Mouse (Mus musculus) heart, adult 2 months (tissue): ENCODE measurements around the gene Cks1b. TPM values are rescaled to one million over a fixed set of nuclear protein-coding genes. Genes with fewer than 3 reads are reported as not detected.

Experiments used
- DNase-seq, 2 experiments: peaks; one replicate each; pipeline ENCODE4 v3.0.0; 2021
- H3K27ac ChIP-seq: fragments of 200-600 bp; 2 replicates; pipeline ENCODE4 v1.8.1; 2022
- H3K27me3 ChIP-seq: fragments of 200-500 bp; 2 replicates; pipeline ENCODE4 v1.6.1; 2012; ENCODE audit warnings: mild to moderate bottlenecking, low read length, inconsistent platforms, mixed read lengths; ENCODE audit not compliant: control insufficient read depth, insufficient read depth
- H3K36me3 ChIP-seq: fragments of 200-500 bp; 2 replicates; pipeline ENCODE4 v1.6.1; 2012; ENCODE audit warnings: low read length, inconsistent platforms; ENCODE audit not compliant: control insufficient read depth, insufficient read depth
- H3K4me1 ChIP-seq: fragments of 200-500 bp; 2 replicates; pipeline ENCODE4 v1.6.1; 2011; ENCODE audit warnings: low read length; ENCODE audit not compliant: control insufficient read depth, insufficient read depth
- H3K4me3 ChIP-seq: fragments of 200-600 bp; 2 replicates; pipeline ENCODE4 v1.8.1; 2022
- H3K79me2 ChIP-seq: fragments of 200-500 bp; replicated peaks from 2 replicates; pipeline ENCODE4 v1.6.1; 2012; ENCODE audit warnings: mild to moderate bottlenecking, inconsistent platforms, low read length, moderate library complexity, mixed read lengths; ENCODE audit not compliant: control insufficient read depth, insufficient read depth
- H3K9ac ChIP-seq: fragments of 200-500 bp; 2 replicates; pipeline ENCODE4 v1.6.1; 2012; ENCODE audit warnings: low read depth, mild to moderate bottlenecking, control low read depth, inconsistent platforms, low read length, mixed read lengths
- CTCF ChIP-seq: fragments of 200-600 bp; IDR thresholded peaks from 2 replicates; pipeline ENCODE4 v1.8.1; 2022; ENCODE audit warnings: antibody characterized with exemption, mild to moderate bottlenecking, moderate library complexity
- EP300 ChIP-seq: fragments of 200-500 bp; IDR thresholded peaks from 2 replicates; pipeline ENCODE4 v1.6.1; 2011; ENCODE audit warnings: low read depth, low read length, control low read depth; ENCODE audit not compliant: insufficient read depth
- POLR2A ChIP-seq: fragments of 200-500 bp; IDR thresholded peaks from 2 replicates; pipeline ENCODE4 v1.6.1; 2011; ENCODE audit warnings: mild to moderate bottlenecking, low read depth, low read length, control low read depth; ENCODE audit not compliant: insufficient read depth
- WGBS: fragments of 180-500 bp; shearing (Covaris S2); methylation state at CpG from one replicate; pipeline ENCODE4 v1.1.7; 2018; 5-methylcytosine and 5-hydroxymethylcytosine counted together
- intact Hi-C: fragments of 180-260 bp; cut with DNase I; formaldehyde crosslinking; loops from one replicate; pipeline ENCODE4 v1.15.1; 2025
- polyA plus RNA-seq: library from polyadenylated mRNA; depleted of rRNA; stranded (reverse); fragments of >200 nt; gene quantifications from 2 replicates; pipeline ENCODE4 v1.2.3, GENCODE M21; 2012; rRNA removed
- total RNA-seq, 2 experiments: library from RNA; stranded (reverse); gene quantifications; 2 replicates each; pipeline ENCODE4 v1.2.3; 2021

Cks1b gene
- total and polyA plus RNA-seq, 3 experiments: 3.3 to 9.0 (median 3.5) TPM

GRCm38 (mm10) chr3:89373581-89374231 lies 44.5 kb downstream of the Cks1b start:
- H3K36me3 ChIP-seq: no peaks in the 10 kb centered on the region
- H3K27ac ChIP-seq: no peak overlapping the region
- no peak for DNase-seq
- H3K27me3 ChIP-seq: no peaks in the 10 kb centered on the region
- intact Hi-C loops: no loop called here
- TF ChIP-seq POLR2A (no peak), EP300 (no peak), CTCF (no peak)
- H3K79me2 ChIP-seq: no peaks in the 10 kb centered on the region
- H3K4me3 ChIP-seq: no peak overlapping the region
- WGBS: 55% methylated on average over 5 of the region's 5 CpGs
- H3K9ac ChIP-seq: no peak overlapping the region
- H3K4me1 ChIP-seq: no peaks in the 10 kb centered on the region

GRCm38 (mm10) chr3:89367338-89367737 lies 50.8 kb downstream of the Cks1b start:
- intact Hi-C loops: no loop called here
- Histone ChIP-seq H3K36me3 (no peaks in the 10 kb centered on the region), H3K4me3 (no peak overlapping the region), H3K79me2 (no peaks in the 10 kb centered on the region), H3K9ac (no peak overlapping the region), H3K27ac (no peak overlapping the region), H3K27me3 (no peaks in the 10 kb centered on the region), H3K4me1 (no peaks in the 10 kb centered on the region)
- TF ChIP-seq EP300 (no peak), POLR2A (no peak), CTCF (no peak)
- WGBS: 63% methylated on average over 11 of the region's 11 CpGs
- DNase-seq: no peak

- H3K4me1 ChIP-seq: no peaks in the 10 kb centered on the region
- no peaks in the 10 kb centered on the region for H3K79me2 ChIP-seq
- H3K27me3 ChIP-seq: no peaks in the 10 kb centered on the region
- intact Hi-C loops: no loop called here
- TF ChIP-seq POLR2A: no peak
- TF ChIP-seq EP300: no peak
- TF ChIP-seq CTCF: no peak
- no peak overlapping the region for H3K9ac ChIP-seq
- H3K4me3 ChIP-seq: no peak overlapping the region
- 82% methylated on average over 20 of the region's 20 CpGs for WGBS
- no peaks in the 10 kb centered on the region for H3K36me3 ChIP-seq
- no peak overlapping the region for H3K27ac ChIP-seq
- DNase-seq: no peak
Measured at GRCm38 (mm10) chr3:89365486-89366414, 52.4 kb downstream of the Cks1b start.

Other genes starting within 250 kb of the Cks1b start
- gene Scamp3, start 240.9 kb downstream of the Cks1b start, total RNA-seq: 10 to 100 TPM; 44.5 to 54.7 TPM
- 96.7 and 108 TPM in 2 replicates for gene Scamp3, start 240.9 kb downstream of the Cks1b start, polyA plus RNA-seq
- 1 to 10 TPM; 3.9 to 5.1 TPM for gene Fam189b, start 235.2 kb downstream of the Cks1b start, total RNA-seq
- 12.8 and 18.0 TPM in 2 replicates for gene Fam189b, start 235.2 kb downstream of the Cks1b start, polyA plus RNA-seq
- gene Gba, start 215.5 kb downstream of the Cks1b start, total RNA-seq: 10 to 100 TPM; 19.9 to 20.4 TPM
- gene Gba, start 215.5 kb downstream of the Cks1b start, polyA plus RNA-seq: 26.3 and 39.2 TPM in 2 replicates
- 1 to 10 TPM; 3.4 to 5.1 TPM for gene Thbs3, start 203.2 kb downstream of the Cks1b start, total RNA-seq
- 15.8 and 24.3 TPM in 2 replicates for gene Thbs3, start 203.2 kb downstream of the Cks1b start, polyA plus RNA-seq
- 10 to 100 TPM; 59.8 to 61.8 TPM for gene Mtx1, start 191.3 kb downstream of the Cks1b start, total RNA-seq
- 96.2 and 111 TPM in 2 replicates for gene Mtx1, start 191.3 kb downstream of the Cks1b start, polyA plus RNA-seq
- gene Muc1, start 189.3 kb downstream of the Cks1b start, total RNA-seq: under 1 TPM; 0.39 to 0.47 TPM
- 0.67 and 6.2 TPM in 2 replicates for gene Muc1, start 189.3 kb downstream of the Cks1b start, polyA plus RNA-seq
- gene Krtcap2, start 172.4 kb downstream of the Cks1b start, total RNA-seq: 10 to 100 TPM; 80.7 to 95.7 TPM
- gene Krtcap2, start 172.4 kb downstream of the Cks1b start, polyA plus RNA-seq: 84.3 and 116 TPM in 2 replicates
- gene Trim46, start 172.1 kb downstream of the Cks1b start, total RNA-seq: under 1 TPM; 0.39 to 0.96 TPM
- 1.4 and 1.9 TPM in 2 replicates for gene Trim46, start 172.1 kb downstream of the Cks1b start, polyA plus RNA-seq
- gene Dpm3, start 159.0 kb downstream of the Cks1b start, total RNA-seq: 10 to 100 TPM; 54.3 to 58.2 TPM
- gene Dpm3, start 159.0 kb downstream of the Cks1b start, polyA plus RNA-seq: 140 and 160 TPM in 2 replicates
- 10 to 100 TPM; 17.3 to 23.3 TPM for gene Slc50a1, start 147.8 kb downstream of the Cks1b start, total RNA-seq
- gene Slc50a1, start 147.8 kb downstream of the Cks1b start, polyA plus RNA-seq: 105 and 111 TPM in 2 replicates
- gene Efna1, start 137.2 kb downstream of the Cks1b start, total RNA-seq: 10 to 100 TPM; 22.6 to 28.4 TPM
- 39.6 and 44.4 TPM in 2 replicates for gene Efna1, start 137.2 kb downstream of the Cks1b start, polyA plus RNA-seq
- not detected for gene Efna3, start 95.4 kb downstream of the Cks1b start, total RNA-seq
- 0.09 TPM in 1 of 2 replicates, not detected in the other for gene Efna3, start 95.4 kb downstream of the Cks1b start, polyA plus RNA-seq
- under 1 TPM; 0.21 to 0.36 TPM for gene Efna4, start 80.4 kb downstream of the Cks1b start, total RNA-seq
- 0.64 and 0.86 TPM in 2 replicates for gene Efna4, start 80.4 kb downstream of the Cks1b start, polyA plus RNA-seq
- gene Adam15, start 68.4 kb downstream of the Cks1b start, total RNA-seq: 10 to 100 TPM; 56.8 to 59.2 TPM
- gene Adam15, start 68.4 kb downstream of the Cks1b start, polyA plus RNA-seq: 95.6 and 95.7 TPM in 2 replicates
- not detected for gene Dcst2, start 56.4 kb downstream of the Cks1b start, total RNA-seq
- gene Dcst2, start 56.4 kb downstream of the Cks1b start, polyA plus RNA-seq: 0.09 and 0.35 TPM in 2 replicates
- gene Dcst1, start 53.1 kb downstream of the Cks1b start, total RNA-seq: not detected
- 0.18 and 0.23 TPM in 2 replicates for gene Dcst1, start 53.1 kb downstream of the Cks1b start, polyA plus RNA-seq
- 10 to 100 TPM; 20.5 to 23.4 TPM for gene Zbtb7b, start 23.6 kb downstream of the Cks1b start, total RNA-seq
- gene Zbtb7b, start 23.6 kb downstream of the Cks1b start, polyA plus RNA-seq: 21.5 and 21.9 TPM in 2 replicates
- not detected for gene Lenep, start 15.6 kb downstream of the Cks1b start, total RNA-seq
- gene Lenep, start 15.6 kb downstream of the Cks1b start, polyA plus RNA-seq: 2.1 and 5.4 TPM in 2 replicates
- gene Flad1, start 6.5 kb downstream of the Cks1b start, total RNA-seq: 10 to 100 TPM; 56.1 to 59.7 TPM
- 81.3 and 89.8 TPM in 2 replicates for gene Flad1, start 6.5 kb downstream of the Cks1b start, polyA plus RNA-seq
- gene Shc1, start 60 bp upstream of the Cks1b start, total RNA-seq: 10 to 100 TPM; 31.6 to 32.0 TPM
- 32.4 and 50.5 TPM in 2 replicates for gene Shc1, start 60 bp upstream of the Cks1b start, polyA plus RNA-seq
- gene Pygo2, start 11.8 kb upstream of the Cks1b start, total RNA-seq: 10 to 100 TPM; 12.5 to 15.3 TPM
- 14.4 and 17.3 TPM in 2 replicates for gene Pygo2, start 11.8 kb upstream of the Cks1b start, polyA plus RNA-seq
- 10 to 100 TPM; 55.7 to 67.5 TPM for gene Pbxip1, start 18.3 kb upstream of the Cks1b start, total RNA-seq
- 56.2 and 58.2 TPM in 2 replicates for gene Pbxip1, start 18.3 kb upstream of the Cks1b start, polyA plus RNA-seq
- gene Pmvk, start 36.2 kb upstream of the Cks1b start, total RNA-seq: 1 to 10 TPM; 6.7 to 7.5 TPM
- gene Pmvk, start 36.2 kb upstream of the Cks1b start, polyA plus RNA-seq: 14.8 and 21.5 TPM in 2 replicates
- 1 to 10 TPM; 2.0 to 3.3 TPM for gene Kcnn3, start 101.8 kb upstream of the Cks1b start, total RNA-seq
- gene Kcnn3, start 101.8 kb upstream of the Cks1b start, polyA plus RNA-seq: 0.84 and 2.0 TPM in 2 replicates